Mouse (Mus musculus) heart, embryonic 10.5 days (tissue): ENCODE results near the gene Rdh11. TPM values are rescaled to one million over a fixed set of nuclear protein-coding genes. Genes with fewer than 3 reads are reported as not detected.

ENCODE experiments used
- DNase-seq: peaks from one replicate; pipeline ENCODE4 v3.0.0-alpha.2; 2017; ENCODE audit warnings: low spot score
- H3K27ac ChIP-seq: fragments of 300-500 bp; sonication (generic); 2 replicates; pipeline ENCODE4 v1.5.1; 2016; ENCODE audit warnings: mild to moderate bottlenecking
- H3K27me3 ChIP-seq: fragments of 300-500 bp; sonication (generic); 2 replicates; pipeline ENCODE4 v1.6.1; 2016; ENCODE audit warnings: mild to moderate bottlenecking; ENCODE audit not compliant: poor library complexity, insufficient read depth, severe bottlenecking
- H3K36me3 ChIP-seq: fragments of 300-500 bp; sonication (generic); 2 replicates; pipeline ENCODE4 v1.6.1; 2016; ENCODE audit warnings: mild to moderate bottlenecking, moderate library complexity
- H3K4me1 ChIP-seq: fragments of 300-500 bp; sonication (generic); 2 replicates; pipeline ENCODE4 v1.6.1; 2016; ENCODE audit warnings: mild to moderate bottlenecking
- H3K4me3 ChIP-seq: fragments of 300-500 bp; sonication (generic); 2 replicates; pipeline ENCODE4 v1.5.1; 2016; ENCODE audit warnings: mild to moderate bottlenecking, moderate library complexity
- H3K9me3 ChIP-seq: fragments of 300-500 bp; sonication (generic); 2 replicates; pipeline ENCODE4 v1.6.1; 2016; ENCODE audit warnings: mild to moderate bottlenecking, moderate library complexity
- WGBS: fragments of 180-500 bp; shearing (Covaris S2); methylation state at CpG from one replicate; pipeline ENCODE4 v1.1.7; 2016; 5-methylcytosine and 5-hydroxymethylcytosine counted together
- polyA plus RNA-seq: library from polyadenylated mRNA; unstranded; fragments of >200 nt; fragmentation: Nextera tagmentation; extraction: Ambion mirVana; gene quantifications from 2 replicates; pipeline ENCODE4 v1.2.1, GENCODE M21; 2016

Gene Rdh11
- polyA plus RNA-seq, 1 experiment from 2014 or later: 20.9 TPM

GRCm38 (mm10) chr12:79134676-79135075 lies 57.4 kb downstream of the Rdh11 start:
- no peak for DNase-seq
- H3K27me3 ChIP-seq: peaks cover 53% of the 10 kb centered on the region
- no peak overlapping the region for H3K4me3 ChIP-seq
- H3K4me1 ChIP-seq: peaks cover 23% of the 10 kb centered on the region
- H3K36me3 ChIP-seq: no peaks in the 10 kb centered on the region
- H3K27ac ChIP-seq: no peak overlapping the region
- H3K9me3 ChIP-seq: no peaks in the 10 kb centered on the region
- 22% methylated on average over 8 of the region's 8 CpGs for WGBS

- H3K4me3 ChIP-seq: peak overlapping the region; percentile 61
- peaks cover 56% of the 10 kb centered on the region for H3K27me3 ChIP-seq
- 28% methylated on average over 5 of the region's 5 CpGs for WGBS
- no peak overlapping the region for H3K27ac ChIP-seq
- no peak for DNase-seq
- H3K9me3 ChIP-seq: no peaks in the 10 kb centered on the region
- peaks cover 23% of the 10 kb centered on the region for H3K4me1 ChIP-seq
- H3K36me3 ChIP-seq: no peaks in the 10 kb centered on the region
These were observed 60.2 kb downstream of the Rdh11 start for GRCm38 (mm10) chr12:79131706-79132460.

GRCm38 (mm10) chr12:79131178-79131675 lies 60.9 kb downstream of the Rdh11 start:
- H3K27me3 ChIP-seq: peaks cover 56% of the 10 kb centered on the region
- H3K4me3 ChIP-seq: peak overlapping the region; percentile 61
- 2% methylated on average over 22 of the region's 22 CpGs for whole genome bisulfite sequencing
- H3K36me3 ChIP-seq: no peaks in the 10 kb centered on the region
- no peaks in the 10 kb centered on the region for H3K9me3 ChIP-seq
- H3K4me1 ChIP-seq: peaks cover 23% of the 10 kb centered on the region
- H3K27ac ChIP-seq: no peak overlapping the region
- DNase-seq: no peak

- Histone ChIP-seq H3K27ac (no peak within 1 kb of the TSS), H3K9me3 (no peaks in the 10 kb centered on the region), H3K27me3 (peaks cover 56% of the 10 kb centered on the region), H3K4me1 (peaks cover 23% of the 10 kb centered on the region), H3K36me3 (no peaks in the 10 kb centered on the region), H3K4me3 (peak within 1 kb of the TSS; percentile 61)
- WGBS: under 1% methylated on average over 47 of the region's 47 CpGs
- peak; percentile 88 for DNase-seq
These were observed 61.6 kb downstream of the Rdh11 start, which contains the start of gene Arg2 for GRCm38 (mm10) chr12:79130299-79131177. TSS of gene Arg2 (plus strand) at chr12:79130777.

Other genes with a start within 250 kb of the Rdh11 start
- 1.7 and 2.3 TPM in 2 replicates for gene Tmem229b, start 184.7 kb downstream of the Rdh11 start, polyA plus RNA-seq
- 5.0 and 5.8 TPM in 2 replicates for gene Plekhh1, start 163.1 kb downstream of the Rdh11 start, polyA plus RNA-seq
- gene Pigh, start 102.6 kb downstream of the Rdh11 start, polyA plus RNA-seq: 21.9 and 25.4 TPM in 2 replicates
- gene Arg2, start 61.5 kb downstream of the Rdh11 start, polyA plus RNA-seq: 0.24 and 0.49 TPM in 2 replicates
- gene Vti1b, start 19.6 kb downstream of the Rdh11 start, polyA plus RNA-seq: 107 and 109 TPM in 2 replicates
- gene Rdh12, start 16.6 kb upstream of the Rdh11 start, polyA plus RNA-seq: 0.47 and 0.58 TPM in 2 replicates
- gene Zfyve26, start 104.0 kb upstream of the Rdh11 start, polyA plus RNA-seq: 12.4 and 12.5 TPM in 2 replicates
- gene Rad51b, start 105.0 kb upstream of the Rdh11 start, polyA plus RNA-seq: 5.1 and 6.6 TPM in 2 replicates